Mouse (Mus musculus) small intestine, adult 2 months (tissue): ENCODE measurements around the gene Ascl2.

Experiments used
- CTCF ChIP-seq: fragments of 200-500 bp; IDR thresholded peaks from 2 replicates; pipeline ENCODE4 v1.5.1; 2012; ENCODE audit warnings: low read depth, mild to moderate bottlenecking, control low read depth, inconsistent platforms, low read length, moderate library complexity, mixed read lengths; ENCODE audit not compliant: insufficient replicate concordance, insufficient read length; ENCODE audit errors: extremely low read depth
- POLR2A ChIP-seq: fragments of 200-500 bp; IDR thresholded peaks from 2 replicates; pipeline ENCODE4 v1.6.1; 2012; ENCODE audit warnings: low read depth, mild to moderate bottlenecking, control low read depth, inconsistent platforms, low read length, moderate library complexity

- TF ChIP-seq CTCF (no peak), POLR2A (no peak)
Measured at GRCm38 (mm10) chr7:142932469-142932868, 36.6 kb downstream of the Ascl2 start.
